Mouse (Mus musculus): ENCODE measurements around the gene Zeb2. TPM values are rescaled to one million over a fixed set of nuclear protein-coding genes. Genes with fewer than 3 reads are reported as not detected.

The Zeb2 gene
- polyA plus RNA-seq, 1 experiment from 2014 or later = 28.0 TPM

DNA sequence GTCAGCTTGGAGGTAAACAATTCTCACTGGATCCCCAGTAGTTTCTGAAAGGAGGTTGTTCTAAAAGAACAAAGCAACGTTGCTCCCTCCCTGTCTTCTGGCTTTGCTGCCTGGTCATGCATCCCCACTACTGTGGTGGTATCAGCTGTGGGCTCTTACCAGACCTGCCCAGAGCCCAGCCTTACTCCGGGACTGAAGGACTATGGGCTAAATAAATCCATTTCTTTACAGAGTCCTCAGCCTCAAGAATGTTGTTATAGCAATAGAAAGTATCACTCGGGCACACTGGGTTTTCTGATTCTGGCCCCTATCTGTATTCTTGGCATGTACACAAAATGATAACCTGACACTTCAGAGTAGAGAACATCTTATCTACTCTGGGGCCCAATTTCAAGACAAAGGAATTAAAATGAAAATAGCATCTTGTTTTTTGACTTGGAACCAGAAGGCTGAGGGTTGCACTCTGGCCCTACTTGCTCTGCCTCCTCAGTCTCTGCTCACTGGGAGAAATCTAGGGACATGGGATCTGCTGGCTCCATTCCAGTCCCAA lies 39.2 kb downstream of the Zeb2 start:
- Histone ChIP-seq H3K9ac (no peak overlapping the region), H3K36me3 (no peaks in the 10 kb centered on the region), H3K4me2 (no peak overlapping the region), H3K27me3 (replicated peaks) (no peaks in the 10 kb centered on the region), H3K9me3 (replicated peaks) (no peaks in the 10 kb centered on the region), H3K4me3 (no peak overlapping the region), H3K4me1 (replicated peaks) (peaks cover 27% of the 10 kb centered on the region), H3K27ac (ENCODE audit: poor library complexity, severe bottlenecking) (peak overlapping the region; percentile 15; the same call in 1 of the 2 replicates)
- ATAC-seq (ENCODE audit: insufficient number of reproducible peaks, low FRiP score) = no peak
- WGBS = 20% methylated on average over 3 of the region's 3 CpGs

DNA sequence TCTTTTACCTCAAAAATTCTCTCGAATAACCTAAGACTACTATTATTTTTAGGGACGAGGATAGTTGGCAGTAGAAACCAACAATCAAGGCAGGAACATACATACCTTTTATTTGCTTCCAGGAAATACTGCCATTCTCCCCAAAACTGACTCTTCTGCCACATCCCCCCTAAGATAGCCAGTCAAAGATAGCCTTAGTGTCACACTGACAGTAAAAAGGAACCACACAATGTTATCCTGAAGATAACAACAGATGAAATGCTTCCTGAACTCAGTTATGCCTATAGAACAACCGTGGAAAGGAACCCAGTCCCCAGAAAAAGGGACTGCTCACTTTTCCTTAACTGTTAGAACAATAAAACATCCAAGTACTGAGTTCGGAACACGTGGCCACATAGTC lies 39.8 kb downstream of the Zeb2 start:
- 66% methylated on average over 5 of the region's 5 CpGs for WGBS
- ATAC-seq (ENCODE audit: insufficient number of reproducible peaks, low FRiP score) = no peak
- H3K9me3 ChIP-seq (replicated peaks) = no peaks in the 10 kb centered on the region
- H3K27me3 ChIP-seq (replicated peaks) = no peaks in the 10 kb centered on the region
- no peak overlapping the region for H3K4me2 ChIP-seq
- no peak overlapping the region for H3K27ac ChIP-seq (ENCODE audit: poor library complexity, severe bottlenecking)
- peaks cover 29% of the 10 kb centered on the region for H3K4me1 ChIP-seq (replicated peaks)
- H3K36me3 ChIP-seq = no peaks in the 10 kb centered on the region
- H3K4me3 ChIP-seq = no peak overlapping the region
- no peak overlapping the region for H3K9ac ChIP-seq

DNA sequence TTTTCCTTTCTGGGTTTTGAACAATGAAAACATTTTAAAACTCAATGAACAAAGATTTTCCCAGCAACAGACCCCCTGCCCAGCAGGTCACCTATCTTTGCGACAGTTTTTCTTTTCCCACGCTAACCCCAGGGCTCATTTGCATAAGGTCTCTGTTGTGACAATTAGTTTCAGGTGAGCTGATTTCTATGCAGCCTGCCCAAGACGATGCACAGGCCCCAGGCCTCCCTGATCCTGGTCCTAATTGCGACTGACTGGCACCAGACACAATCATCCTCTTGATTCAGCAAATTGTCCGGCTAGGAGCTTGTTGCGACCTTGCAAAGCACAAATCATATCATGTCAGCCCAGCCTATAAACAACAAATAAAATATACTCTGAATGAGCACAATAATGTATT lies 44.2 kb downstream of the Zeb2 start:
- H3K27me3 ChIP-seq (replicated peaks) = no peaks in the 10 kb centered on the region
- H3K4me2 ChIP-seq = no peak overlapping the region
- ATAC-seq (ENCODE audit: insufficient number of reproducible peaks, low FRiP score) = no peak
- H3K36me3 ChIP-seq = no peaks in the 10 kb centered on the region
- H3K27ac ChIP-seq (ENCODE audit: poor library complexity, severe bottlenecking) = no peak overlapping the region
- H3K9me3 ChIP-seq (replicated peaks) = no peaks in the 10 kb centered on the region
- no peak overlapping the region for H3K9ac ChIP-seq
- WGBS = 70% methylated on average over 6 of the region's 6 CpGs
- H3K4me3 ChIP-seq = no peak overlapping the region
- H3K4me1 ChIP-seq (replicated peaks) = peaks cover 29% of the 10 kb centered on the region

DNA sequence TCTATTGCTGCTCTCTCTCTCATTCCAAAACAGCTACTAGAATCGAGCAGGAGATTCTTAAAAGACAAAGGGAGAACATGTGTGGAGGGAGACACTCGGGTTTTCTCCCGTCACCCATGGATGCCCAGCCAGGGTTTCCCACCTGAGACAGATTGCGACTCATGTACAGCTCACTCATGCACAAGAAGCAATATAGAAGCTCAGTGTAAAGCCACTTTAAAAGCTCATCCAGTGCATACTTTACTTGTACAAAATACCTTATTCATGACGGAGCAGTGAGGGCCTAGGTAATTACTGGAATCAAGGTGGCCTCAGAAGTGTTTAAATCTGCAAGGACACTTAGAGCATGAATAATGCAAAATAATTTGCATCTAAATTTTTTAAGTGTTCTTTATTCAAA lies 45.9 kb downstream of the Zeb2 start:
- no peak overlapping the region for H3K4me2 ChIP-seq
- no peaks in the 10 kb centered on the region for H3K27me3 ChIP-seq (replicated peaks)
- 74% methylated on average over 5 of the region's 5 CpGs for WGBS
- no peak overlapping the region for H3K9ac ChIP-seq
- no peak for ATAC-seq (ENCODE audit: insufficient number of reproducible peaks, low FRiP score)
- H3K4me3 ChIP-seq = no peak overlapping the region
- peaks cover 34% of the 10 kb centered on the region for H3K4me1 ChIP-seq (replicated peaks)
- no peaks in the 10 kb centered on the region for H3K36me3 ChIP-seq
- H3K27ac ChIP-seq (ENCODE audit: poor library complexity, severe bottlenecking) = no peak overlapping the region
- no peaks in the 10 kb centered on the region for H3K9me3 ChIP-seq (replicated peaks)

DNA sequence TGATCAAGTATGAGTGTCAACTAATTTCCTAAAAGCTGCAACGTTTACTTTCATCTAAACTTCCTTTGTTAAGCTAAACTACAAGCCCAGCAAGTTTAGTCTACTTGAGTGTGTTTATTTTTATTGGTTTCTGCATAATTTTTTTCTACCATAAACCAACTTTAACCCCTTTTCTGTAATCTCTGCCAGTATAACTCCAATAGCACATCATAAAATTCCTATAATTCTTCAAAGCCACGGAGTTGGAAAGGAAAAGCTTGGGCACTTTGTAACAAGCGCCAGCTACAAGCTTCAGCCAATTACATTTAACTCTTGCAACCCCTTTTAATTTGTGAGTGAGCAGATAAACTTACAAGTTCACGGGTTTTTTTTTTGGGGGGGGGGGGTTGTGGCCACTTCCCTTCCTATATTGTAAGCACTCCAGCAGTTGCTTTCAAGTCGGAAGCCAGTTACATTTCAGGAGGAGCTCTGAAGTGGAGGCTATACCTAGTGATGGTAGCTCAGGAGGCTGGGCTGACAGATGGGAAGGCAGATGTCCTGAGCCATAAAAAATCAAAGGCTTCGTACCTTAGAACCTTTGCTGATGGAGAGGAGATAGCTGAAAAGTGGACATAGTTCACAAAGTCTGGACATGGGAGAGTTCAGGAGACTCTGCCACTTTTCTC lies 46.5 kb downstream of the Zeb2 start:
- Histone ChIP-seq H3K27ac (ENCODE audit: poor library complexity, severe bottlenecking) (0 out of 2 replicates have a peak overlapping the region, but pooled peaks have one; percentile 29), H3K4me2 (no peak overlapping the region), H3K27me3 (replicated peaks) (no peaks in the 10 kb centered on the region), H3K9me3 (replicated peaks) (no peaks in the 10 kb centered on the region), H3K36me3 (no peaks in the 10 kb centered on the region), H3K4me1 (replicated peaks) (peaks cover 39% of the 10 kb centered on the region), H3K4me3 (no peak overlapping the region), H3K9ac (no peak overlapping the region)
- no peak for ATAC-seq (ENCODE audit: insufficient number of reproducible peaks, low FRiP score)
- WGBS = 59% methylated on average over 6 of the region's 6 CpGs

DNA sequence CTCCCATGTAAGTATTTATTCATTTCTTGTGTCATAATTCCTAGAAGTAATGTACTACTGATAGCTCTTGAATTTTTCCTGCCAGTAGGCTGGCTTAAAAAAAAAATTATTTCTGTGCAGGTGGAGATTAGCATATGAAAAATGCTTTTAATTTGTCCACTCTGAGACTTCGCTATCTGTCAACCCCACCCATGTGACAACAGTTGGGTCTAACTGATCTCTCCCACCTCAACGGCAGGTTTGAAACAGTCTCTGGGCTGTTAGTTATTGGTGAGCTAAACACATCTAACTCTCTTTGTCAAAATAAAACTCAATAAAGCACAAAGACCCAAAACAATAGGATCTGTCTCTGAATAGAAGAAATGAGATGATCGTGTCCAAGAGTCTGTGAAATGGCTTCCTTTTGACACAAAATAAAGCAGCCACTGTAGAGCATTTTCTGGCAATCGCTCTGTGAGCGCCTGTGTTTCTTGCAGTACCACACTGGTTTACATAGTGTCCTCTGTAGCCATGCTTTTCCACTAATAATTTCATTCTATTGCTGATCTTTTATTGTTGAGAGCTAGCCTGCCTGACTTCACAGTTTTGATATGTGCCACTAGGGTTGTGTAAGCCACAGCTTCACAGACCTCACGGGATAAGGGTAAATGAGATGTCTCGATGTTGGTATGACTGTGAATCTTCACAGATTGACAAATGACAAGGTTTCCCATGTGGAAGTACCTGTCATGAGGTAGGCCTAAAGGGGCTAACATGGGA lies 48.2 kb downstream of the Zeb2 start:
- Histone ChIP-seq H3K36me3 (0 out of 2 replicates have a peak, but pooled peaks cover 3% of the 10 kb centered on the region), H3K4me1 (replicated peaks) (peaks cover 41% of the 10 kb centered on the region), H3K9me3 (replicated peaks) (no peaks in the 10 kb centered on the region), H3K4me2 (no peak overlapping the region), H3K9ac (no peak overlapping the region), H3K27me3 (replicated peaks) (no peaks in the 10 kb centered on the region), H3K4me3 (no peak overlapping the region), H3K27ac (ENCODE audit: poor library complexity, severe bottlenecking) (no peak overlapping the region)
- 81% methylated on average over 7 of the region's 7 CpGs for WGBS
- no peak for ATAC-seq (ENCODE audit: insufficient number of reproducible peaks, low FRiP score)

DNA sequence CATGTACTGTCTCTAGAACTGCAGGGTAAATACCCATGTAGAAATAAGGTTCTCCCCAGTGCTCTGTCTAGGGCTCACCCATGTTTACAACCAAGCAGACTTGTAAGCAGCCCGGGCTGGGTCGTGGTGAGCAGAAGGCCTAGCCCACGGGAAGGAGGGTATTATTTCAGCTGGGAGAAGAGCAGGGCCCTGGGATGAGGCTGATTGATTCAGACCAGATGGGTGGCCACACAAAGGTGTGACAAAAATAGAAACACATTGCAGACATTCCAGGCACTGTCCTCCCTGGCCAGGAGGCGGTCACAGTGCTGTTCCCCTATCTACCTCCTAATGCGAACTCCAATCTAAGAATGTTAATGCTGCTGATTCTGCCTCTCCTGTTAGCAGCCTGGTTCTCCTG lies 50.1 kb downstream of the Zeb2 start:
- Histone ChIP-seq H3K4me2 (peak overlapping the region; percentile 40), H3K9ac (peak overlapping the region; percentile 48; the same call in 1 of the 2 replicates), H3K36me3 (0 out of 2 replicates have a peak, but pooled peaks cover 3% of the 10 kb centered on the region), H3K27ac (ENCODE audit: poor library complexity, severe bottlenecking) (peak overlapping the region; percentile 89), H3K4me1 (replicated peaks) (peaks cover 48% of the 10 kb centered on the region), H3K27me3 (replicated peaks) (no peaks in the 10 kb centered on the region), H3K9me3 (replicated peaks) (no peaks in the 10 kb centered on the region), H3K4me3 (no peak overlapping the region)
- ATAC-seq (ENCODE audit: insufficient number of reproducible peaks, low FRiP score) = peak; percentile 59; the same call in 1 of the 2 replicates
- WGBS = 11% methylated on average over 5 of the region's 5 CpGs

DNA sequence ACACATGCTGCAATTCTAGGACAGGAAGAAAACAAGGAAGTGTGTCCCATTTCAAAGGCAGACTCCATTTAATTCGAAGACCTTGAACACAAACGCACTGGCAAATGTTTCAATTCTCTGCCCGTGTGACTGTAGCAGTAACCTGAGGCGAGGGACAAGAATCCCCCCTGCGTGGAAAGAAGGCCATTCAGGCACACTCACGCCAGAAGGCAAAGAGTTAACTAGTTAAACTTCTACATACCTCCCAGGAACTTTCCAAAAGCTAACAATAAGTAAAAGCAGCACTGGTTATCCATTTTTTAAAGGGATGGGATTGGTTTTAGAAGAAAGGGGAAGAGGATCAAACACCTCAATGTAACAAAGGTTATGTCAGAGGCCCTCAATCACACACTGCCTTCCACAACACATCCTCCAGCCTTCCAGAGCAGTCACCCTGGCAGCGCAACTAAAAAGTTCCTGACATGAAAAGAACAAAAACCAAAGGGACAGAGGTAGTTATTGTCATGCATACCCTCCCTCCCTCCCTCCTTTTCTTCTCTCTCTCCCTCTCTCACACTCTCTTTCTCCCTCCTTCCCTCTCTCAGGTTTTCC lies 53.8 kb downstream of the Zeb2 start:
- peak overlapping the region; percentile 46 for H3K27ac ChIP-seq (ENCODE audit: poor library complexity, severe bottlenecking)

DNA sequence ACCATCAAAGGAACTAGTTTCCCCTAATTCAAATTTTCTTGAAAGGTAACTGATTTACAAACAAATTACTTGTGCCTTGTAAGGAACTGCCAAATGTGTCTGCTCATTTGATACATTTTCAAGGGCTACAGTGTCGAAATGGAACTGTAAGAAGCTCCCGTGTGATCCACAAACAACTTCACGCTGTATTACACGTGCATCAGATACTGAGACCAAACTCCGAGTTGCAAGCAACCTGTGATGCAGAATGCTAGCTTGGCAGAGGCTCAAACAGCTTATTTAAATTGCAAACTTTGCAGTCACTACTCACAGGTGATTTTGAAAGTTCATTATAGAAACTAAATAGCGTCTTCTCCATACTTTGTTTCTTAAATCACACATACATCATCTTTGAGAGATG lies 55.1 kb downstream of the Zeb2 start:
- no peak overlapping the region for H3K4me2 ChIP-seq
- no peak for ATAC-seq (ENCODE audit: insufficient number of reproducible peaks, low FRiP score)

More for the DNA sequence above, 53.8 kb downstream of the Zeb2 start:
- 43% methylated on average over 7 of the region's 7 CpGs for whole genome bisulfite sequencing
- H3K9ac ChIP-seq = no peak overlapping the region
- no peak overlapping the region for H3K4me2 ChIP-seq
- peaks cover 63% of the 10 kb centered on the region for H3K4me1 ChIP-seq (replicated peaks)
- no peaks in the 10 kb centered on the region for H3K27me3 ChIP-seq (replicated peaks)
- peaks cover 3% of the 10 kb centered on the region; the same call in 1 of the 2 replicates for H3K36me3 ChIP-seq
- H3K4me3 ChIP-seq = no peak overlapping the region
- no peaks in the 10 kb centered on the region for H3K9me3 ChIP-seq (replicated peaks)
- no peak for ATAC-seq (ENCODE audit: insufficient number of reproducible peaks, low FRiP score)

DNA sequence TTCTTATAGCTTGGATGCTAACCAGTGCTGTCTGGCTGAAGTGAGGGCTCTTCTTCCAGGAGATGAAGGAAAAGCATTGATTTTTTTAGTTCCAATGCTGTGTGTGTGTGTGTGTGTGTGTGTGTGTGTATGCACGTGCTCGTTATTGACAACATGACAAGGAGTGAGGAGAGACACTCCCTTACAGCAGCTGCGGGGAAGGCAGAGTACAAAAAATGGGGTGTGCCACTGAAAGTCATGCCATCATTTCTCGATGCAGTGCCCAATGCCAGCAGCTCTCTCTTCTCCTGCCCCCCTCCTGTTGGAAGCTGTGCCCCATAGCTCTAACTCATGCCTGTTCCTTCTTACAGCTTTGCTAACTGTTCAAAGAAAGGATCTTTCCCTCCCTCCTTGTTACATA lies 56.4 kb downstream of the Zeb2 start:
- Histone ChIP-seq H3K27ac (ENCODE audit: poor library complexity, severe bottlenecking) (no peak overlapping the region), H3K4me3 (no peak overlapping the region), H3K27me3 (replicated peaks) (no peaks in the 10 kb centered on the region), H3K4me1 (replicated peaks) (peaks cover 56% of the 10 kb centered on the region), H3K36me3 (peaks cover 3% of the 10 kb centered on the region; the same call in 1 of the 2 replicates), H3K4me2 (no peak overlapping the region), H3K9me3 (replicated peaks) (no peaks in the 10 kb centered on the region), H3K9ac (no peak overlapping the region)
- no peak for ATAC-seq (ENCODE audit: insufficient number of reproducible peaks, low FRiP score)
- WGBS = 81% methylated on average over 4 of the region's 4 CpGs

More for the DNA sequence above, 55.1 kb downstream of the Zeb2 start:
- Histone ChIP-seq H3K27ac (ENCODE audit: poor library complexity, severe bottlenecking) (no peak overlapping the region), H3K4me3 (no peak overlapping the region), H3K9me3 (replicated peaks) (no peaks in the 10 kb centered on the region), H3K4me1 (replicated peaks) (peaks cover 56% of the 10 kb centered on the region), H3K9ac (no peak overlapping the region), H3K27me3 (replicated peaks) (no peaks in the 10 kb centered on the region), H3K36me3 (peaks cover 3% of the 10 kb centered on the region; the same call in 1 of the 2 replicates)
- WGBS = 56% methylated on average over 6 of the region's 6 CpGs

DNA sequence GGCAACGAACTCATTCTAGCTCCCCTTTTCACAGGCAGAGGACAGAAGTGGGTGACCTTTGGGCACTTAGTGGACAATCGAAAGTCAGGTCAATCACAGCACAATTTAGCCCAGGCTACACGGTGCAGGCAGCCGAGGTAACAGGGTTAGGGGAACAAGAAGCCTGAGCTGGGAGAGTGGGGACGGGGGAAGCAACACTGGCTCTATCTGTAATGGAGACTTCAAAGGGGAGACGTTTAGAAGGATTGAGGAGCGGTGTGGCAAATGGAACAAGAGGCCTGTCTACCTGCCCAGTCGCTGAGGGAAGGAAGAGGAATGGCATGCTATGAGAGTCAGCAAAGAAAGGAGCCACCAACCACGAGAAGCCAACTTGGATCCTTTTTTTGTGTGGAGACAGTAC lies 57.0 kb downstream of the Zeb2 start:
- H3K4me2 ChIP-seq = no peak overlapping the region
- ATAC-seq (ENCODE audit: insufficient number of reproducible peaks, low FRiP score) = no peak
- no peaks in the 10 kb centered on the region for H3K9me3 ChIP-seq (replicated peaks)
- H3K4me3 ChIP-seq = no peak overlapping the region
- H3K9ac ChIP-seq = no peak overlapping the region
- H3K36me3 ChIP-seq = peaks cover under 1% of the 10 kb centered on the region; the same call in 1 of the 2 replicates
- peaks cover 61% of the 10 kb centered on the region for H3K4me1 ChIP-seq (replicated peaks)
- no peaks in the 10 kb centered on the region for H3K27me3 ChIP-seq (replicated peaks)
- 78% methylated on average over 9 of the region's 9 CpGs for WGBS
- no peak overlapping the region for H3K27ac ChIP-seq (ENCODE audit: poor library complexity, severe bottlenecking)
